Mouse (Mus musculus) small intestine, adult 10 weeks (tissue): ENCODE results near the gene Snx4. TPM values are rescaled to one million over a fixed set of nuclear protein-coding genes. Genes with fewer than 3 reads are reported as not detected.

Experiments
- polyA plus RNA-seq: library from polyadenylated mRNA; stranded (reverse); fragments of 350-450 nt; fragmentation: Illumina TruSeq; extraction: RNeasy Lipid Tissue Mini Kit (QIAGEN cat#74804); gene quantifications from one replicate; pipeline ENCODE4 v1.2.3, GENCODE M21; 2014; ENCODE audit warnings: low replicate concordance

The Snx4 gene
- polyA plus RNA-seq: 114 TPM

DNA sequence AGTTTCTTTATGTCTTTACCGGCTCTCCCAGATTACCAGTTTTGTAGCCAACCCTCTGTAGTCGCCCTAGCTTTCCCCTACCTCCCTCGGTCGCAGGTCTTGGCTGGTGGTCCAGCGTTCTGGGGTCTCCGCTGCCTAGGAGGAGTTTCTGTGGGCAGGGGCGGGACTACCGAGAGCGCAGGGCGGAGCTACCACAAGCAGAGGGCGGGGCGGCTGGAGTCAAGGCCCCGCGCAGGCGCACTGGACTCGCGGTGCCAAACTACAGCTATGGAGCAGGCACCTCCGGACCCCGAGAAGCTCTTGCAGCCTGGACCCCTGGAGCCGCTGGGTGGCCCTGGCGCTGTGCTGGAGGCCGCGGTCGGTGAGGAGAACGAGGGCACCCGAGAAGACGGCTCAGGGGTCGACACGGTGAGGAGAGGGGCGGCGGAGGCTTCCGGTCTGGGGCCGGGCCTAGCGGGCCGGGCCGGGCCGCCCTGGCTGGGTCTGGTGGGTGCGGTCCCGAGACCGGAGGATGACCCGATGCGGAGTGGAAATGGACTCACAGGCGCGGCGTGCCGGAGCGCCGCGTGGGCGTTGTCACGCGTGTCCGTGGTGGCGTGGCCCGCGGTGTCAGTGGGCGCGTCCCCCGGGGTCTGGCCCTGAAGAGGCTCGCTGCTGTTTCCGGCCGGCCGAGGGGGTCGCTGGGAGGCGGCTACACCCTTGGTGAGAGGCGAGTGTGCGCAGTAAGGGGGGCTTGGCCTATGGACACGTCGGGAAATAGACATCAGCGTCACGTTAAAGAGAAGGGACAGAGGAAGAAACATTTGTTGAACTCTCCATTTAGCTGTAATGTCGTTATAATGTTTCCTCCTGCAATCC, at the start of gene Snx4:
Gene Snx4 (plus strand): TSS at position 249 of the 858 bp plus-strand sequence.

Other genes starting within 250 kb of the Snx4 start
- gene Iqcg, start 195.2 kb upstream of the Snx4 start, polyA plus RNA-seq: 1.5 TPM
- 539 TPM for gene Rpl35a, start 195.0 kb upstream of the Snx4 start, polyA plus RNA-seq
- 1.5 TPM for gene Lmln, start 188.9 kb upstream of the Snx4 start, polyA plus RNA-seq
- 11.1 TPM for gene Osbpl11, start 66.4 kb upstream of the Snx4 start, polyA plus RNA-seq
- 49.5 TPM for gene Zfp148, start 129.4 kb downstream of the Snx4 start, polyA plus RNA-seq